Mouse (Mus musculus) cerebellum, postnatal 10 days (tissue): ENCODE measurements around the gene Tmcc2.
A peak's percentile ranks its signal among the peaks of the same experiment; 100 is the strongest.

Experiments used
- DNase-seq, 2 experiments: peaks; one replicate each; pipeline ENCODE4 v3.0.0; 2021; ENCODE audit warnings: mixed read lengths in 2 of 2

Gene Tmcc2

GRCm38 (mm10) chr1:132367692-132368506 is 23.2 kb downstream of the Tmcc2 start:
- peak; percentile 94 to 96 for DNase-seq

DNA sequence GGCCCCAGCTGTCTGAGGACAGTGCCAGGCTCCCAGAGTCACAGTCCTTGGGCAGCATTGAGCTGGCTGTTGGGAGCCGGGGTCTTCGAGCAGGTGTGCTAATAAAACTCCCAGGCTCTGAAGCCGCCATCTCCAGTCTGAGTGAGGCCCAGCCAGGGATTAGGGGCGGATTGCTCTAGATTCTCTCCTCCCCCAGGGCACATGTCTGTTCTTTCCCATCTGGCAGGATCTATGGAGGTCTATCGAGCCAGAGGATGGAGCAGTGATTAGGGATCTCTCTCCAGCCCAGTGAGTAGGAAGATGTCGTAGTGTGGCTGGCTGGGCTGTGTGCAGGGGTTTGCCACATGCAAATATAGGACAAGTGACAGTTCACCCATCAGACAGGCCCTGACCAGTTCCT is 24.1 kb downstream of the Tmcc2 start:
- DNase-seq: no peak

GRCm38 (mm10) chr1:132366235-132366634 is 24.8 kb downstream of the Tmcc2 start:
- DNase-seq: no peak

GRCm38 (mm10) chr1:132365645-132366044 is 25.4 kb downstream of the Tmcc2 start:
- no peak for DNase-seq

- peak; percentile 77 to 83 for DNase-seq
Measured at GRCm38 (mm10) chr1:132364896-132365557, 26.1 kb downstream of the Tmcc2 start.

GRCm38 (mm10) chr1:132364388-132364787 is 26.7 kb downstream of the Tmcc2 start:
- DNase-seq: no peak

GRCm38 (mm10) chr1:132361959-132362358 is 29.1 kb downstream of the Tmcc2 start:
- no peak for DNase-seq

DNA sequence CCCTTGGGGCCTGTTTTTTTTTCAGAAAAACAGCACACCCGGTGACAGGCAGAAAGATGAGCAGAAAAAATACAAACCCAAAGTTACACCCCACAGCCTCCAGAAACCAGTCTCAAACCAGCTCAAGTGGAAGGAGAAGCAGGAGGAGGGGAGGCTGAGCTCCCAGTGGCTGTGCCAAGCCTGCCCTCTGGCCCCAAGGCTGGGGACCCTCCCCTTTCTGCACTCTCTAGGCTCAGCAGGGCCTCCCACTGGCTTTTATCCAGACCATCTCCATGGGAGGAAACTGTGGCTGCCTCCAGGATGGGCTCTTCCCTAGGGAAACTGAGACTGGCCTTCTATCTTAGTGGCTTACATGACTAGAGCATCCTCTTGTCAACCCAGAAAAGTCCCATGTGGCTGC is 34.2 kb downstream of the Tmcc2 start:
- no peak for DNase-seq

DNA sequence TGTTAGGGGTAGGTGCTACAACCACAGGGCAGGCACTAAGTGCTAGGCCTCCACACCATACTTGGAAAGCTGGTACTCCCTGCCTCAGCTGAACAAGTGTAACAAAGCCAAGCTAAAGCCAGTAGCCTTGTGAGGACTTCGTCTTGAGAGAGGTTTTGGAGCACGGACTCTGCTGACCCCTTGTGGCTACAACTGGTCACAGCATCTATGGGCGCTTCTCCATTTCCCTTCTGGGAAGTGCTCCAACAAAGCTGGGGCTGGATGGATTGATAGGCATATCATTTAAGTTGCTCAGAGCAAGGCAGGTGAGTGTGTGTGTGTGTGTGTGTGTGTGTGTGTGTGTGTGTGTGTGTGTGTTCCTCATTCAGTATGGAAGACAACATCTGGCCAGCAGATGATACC is 35.2 kb downstream of the Tmcc2 start:
- peak; percentile 92 to 95 for DNase-seq

DNA sequence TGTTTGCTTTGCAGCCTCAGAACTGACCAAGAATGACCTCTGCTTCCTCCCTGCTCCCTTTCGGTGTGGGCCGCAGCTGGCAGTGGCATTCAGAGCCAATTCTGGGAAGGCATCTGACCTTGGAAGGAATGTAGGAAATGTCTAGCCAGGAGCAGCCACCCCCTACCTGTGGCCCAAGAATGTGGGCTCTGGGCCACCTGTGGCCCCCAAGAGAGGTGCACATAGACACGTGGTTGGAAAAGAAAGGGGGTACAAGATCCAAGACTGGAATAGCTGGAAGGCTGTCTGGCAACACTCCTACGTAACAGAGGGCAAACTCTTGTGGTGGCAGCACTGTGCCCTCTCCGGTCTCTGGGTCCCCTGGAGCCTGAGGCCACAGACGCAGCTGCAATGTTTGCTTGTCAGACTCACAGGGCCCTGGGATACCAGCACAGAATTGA is 35.9 kb downstream of the Tmcc2 start:
- DNase-seq: peak; percentile 49 to 58

DNA sequence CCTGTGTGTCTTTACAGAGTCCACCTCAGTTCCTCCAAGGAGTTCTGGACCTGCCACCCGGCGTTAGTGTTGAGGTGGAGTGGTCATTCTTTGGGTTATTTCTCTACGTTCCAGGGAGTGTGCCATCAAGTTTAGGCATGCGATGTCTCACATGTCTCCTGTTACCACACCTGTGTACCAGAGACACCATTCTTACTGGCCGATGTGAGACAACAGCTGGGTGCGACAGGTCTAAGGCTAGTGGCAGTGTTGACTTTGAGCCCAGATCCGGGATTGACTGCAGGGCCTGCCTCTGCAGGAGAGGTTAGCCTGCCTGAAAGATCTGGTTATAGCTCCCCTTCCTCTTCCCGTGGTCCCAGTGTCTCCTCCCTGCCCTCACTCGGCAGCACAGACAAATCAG is 36.8 kb downstream of the Tmcc2 start:
- no peak for DNase-seq

DNA sequence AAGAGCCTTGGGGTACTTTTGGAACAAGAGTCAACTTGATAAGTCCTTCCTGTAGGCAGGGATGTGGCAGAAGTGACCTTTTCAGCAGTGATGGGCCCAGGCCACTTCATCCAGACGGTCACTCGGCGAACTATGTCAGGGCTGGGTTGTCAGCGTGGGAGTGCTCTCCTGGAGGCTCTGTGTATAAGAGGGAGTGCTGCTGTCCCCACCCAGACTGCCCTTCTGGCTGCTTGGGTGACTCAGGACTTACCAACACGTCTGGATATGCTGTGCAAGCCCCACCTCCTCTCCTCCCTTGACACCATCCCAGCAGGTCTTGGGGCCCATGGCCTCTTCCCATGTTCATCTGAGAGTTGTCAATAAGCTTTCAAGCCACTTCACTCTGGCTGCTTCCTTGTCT is 37.7 kb downstream of the Tmcc2 start:
- no peak for DNase-seq

DNA sequence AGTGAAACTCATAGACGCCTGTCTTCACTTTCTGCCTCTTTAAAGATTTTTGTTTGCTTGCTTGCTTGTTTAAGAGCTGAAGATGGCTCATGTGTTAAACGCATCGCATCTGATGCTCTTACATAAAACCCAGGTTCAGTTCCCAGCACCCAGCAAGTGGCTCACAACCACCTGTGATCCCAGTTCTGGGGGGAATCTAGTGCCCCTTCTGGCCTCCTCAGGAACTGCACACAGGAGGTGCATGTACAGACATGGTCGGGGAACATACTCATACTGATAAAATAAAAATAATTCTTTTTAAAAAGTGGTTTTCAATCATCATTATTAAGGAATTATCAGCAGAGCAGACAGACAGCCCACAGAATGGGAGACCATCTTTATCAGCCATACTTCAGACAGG is 40.0 kb downstream of the Tmcc2 start:
- no peak for DNase-seq

- peak in 1 of 2 experiments; percentile 55 for DNase-seq
Measured at GRCm38 (mm10) chr1:132349601-132350000, 41.5 kb downstream of the Tmcc2 start.

- peak in 1 of 2 experiments; percentile 29 for DNase-seq
Measured at GRCm38 (mm10) chr1:132349049-132349448, 42.0 kb downstream of the Tmcc2 start.

GRCm38 (mm10) chr1:132348401-132348800 is 42.7 kb downstream of the Tmcc2 start:
- DNase-seq: no peak

GRCm38 (mm10) chr1:132346951-132347350 is 44.1 kb downstream of the Tmcc2 start:
- no peak for DNase-seq

DNA sequence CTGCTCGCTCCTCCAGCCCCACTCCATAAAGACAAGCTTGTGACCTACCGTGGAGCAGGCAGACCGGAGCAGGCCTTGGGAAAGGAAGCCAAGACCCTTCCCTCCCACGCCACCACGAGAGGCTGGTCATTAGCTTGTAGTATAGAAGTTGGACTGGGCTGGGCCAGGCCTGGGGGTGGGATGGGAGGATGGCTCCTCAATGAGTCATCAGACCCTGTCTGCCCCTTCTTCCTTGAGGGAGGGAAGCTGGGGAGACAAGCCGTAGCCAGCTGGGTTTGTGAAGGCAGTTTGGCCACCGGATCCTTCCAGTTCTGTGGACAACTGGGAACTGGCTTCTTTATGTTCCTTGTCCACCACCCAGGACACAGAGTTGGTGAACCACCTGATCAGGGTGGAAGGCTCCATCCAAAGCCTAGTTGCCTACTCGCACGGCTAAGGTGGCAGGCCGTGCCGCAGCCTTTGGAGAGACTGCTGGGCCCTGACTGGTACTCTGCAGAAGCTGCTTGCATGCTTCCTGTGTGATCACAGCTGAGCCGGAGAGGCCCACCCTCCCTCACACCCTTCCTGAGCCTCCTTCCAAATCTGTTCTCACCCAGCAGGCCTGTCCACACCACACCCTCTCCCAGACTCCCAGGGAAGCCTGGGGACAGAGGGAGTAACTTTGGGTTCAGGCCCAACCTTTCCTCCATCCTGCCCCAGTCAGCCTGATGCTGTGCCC is 44.8 kb downstream of the Tmcc2 start:
- no peak for DNase-seq

DNA sequence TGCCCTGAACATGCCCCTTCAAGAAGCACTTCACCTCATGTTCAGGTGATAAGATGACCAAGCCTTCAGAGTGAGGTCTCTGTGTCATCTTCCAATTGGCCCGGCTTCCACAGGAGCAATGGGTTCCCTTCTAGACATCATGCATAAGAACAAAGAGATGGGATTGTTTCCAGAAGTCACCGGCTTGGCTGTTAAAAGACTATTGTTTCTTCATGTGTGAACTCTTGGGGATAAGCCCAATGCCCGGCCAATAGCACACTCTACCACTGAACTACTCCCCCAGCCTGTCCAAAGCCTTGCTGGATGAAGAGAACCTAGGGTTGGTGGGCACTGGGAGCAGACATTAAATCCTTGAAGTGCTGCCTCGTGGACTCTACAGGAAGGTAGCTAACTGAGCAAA is 45.6 kb downstream of the Tmcc2 start:
- DNase-seq: no peak

- no peak for DNase-seq
Measured at GRCm38 (mm10) chr1:132343656-132344055, 47.4 kb downstream of the Tmcc2 start.

GRCm38 (mm10) chr1:132343191-132343590 is 47.9 kb downstream of the Tmcc2 start:
- no peak for DNase-seq

DNA sequence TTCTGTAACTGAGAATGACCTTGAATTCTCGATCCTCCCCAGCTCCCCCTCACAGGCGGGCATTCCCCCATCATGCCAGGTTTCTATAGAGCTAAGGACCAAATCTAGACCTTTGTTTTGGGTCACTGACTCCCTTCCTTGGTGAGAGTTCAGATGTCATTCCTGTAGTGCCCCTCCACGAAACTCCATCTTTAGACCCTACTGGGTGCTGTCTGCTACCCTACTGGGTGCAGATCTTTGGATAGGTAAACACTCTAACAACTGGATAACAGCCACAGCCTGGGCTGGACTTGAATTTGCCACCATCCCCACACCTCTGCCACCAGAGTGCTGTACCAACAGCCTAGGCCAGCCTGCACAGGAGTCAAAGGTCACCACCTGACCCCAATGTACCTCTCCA is 48.6 kb downstream of the Tmcc2 start:
- DNase-seq: no peak

DNA sequence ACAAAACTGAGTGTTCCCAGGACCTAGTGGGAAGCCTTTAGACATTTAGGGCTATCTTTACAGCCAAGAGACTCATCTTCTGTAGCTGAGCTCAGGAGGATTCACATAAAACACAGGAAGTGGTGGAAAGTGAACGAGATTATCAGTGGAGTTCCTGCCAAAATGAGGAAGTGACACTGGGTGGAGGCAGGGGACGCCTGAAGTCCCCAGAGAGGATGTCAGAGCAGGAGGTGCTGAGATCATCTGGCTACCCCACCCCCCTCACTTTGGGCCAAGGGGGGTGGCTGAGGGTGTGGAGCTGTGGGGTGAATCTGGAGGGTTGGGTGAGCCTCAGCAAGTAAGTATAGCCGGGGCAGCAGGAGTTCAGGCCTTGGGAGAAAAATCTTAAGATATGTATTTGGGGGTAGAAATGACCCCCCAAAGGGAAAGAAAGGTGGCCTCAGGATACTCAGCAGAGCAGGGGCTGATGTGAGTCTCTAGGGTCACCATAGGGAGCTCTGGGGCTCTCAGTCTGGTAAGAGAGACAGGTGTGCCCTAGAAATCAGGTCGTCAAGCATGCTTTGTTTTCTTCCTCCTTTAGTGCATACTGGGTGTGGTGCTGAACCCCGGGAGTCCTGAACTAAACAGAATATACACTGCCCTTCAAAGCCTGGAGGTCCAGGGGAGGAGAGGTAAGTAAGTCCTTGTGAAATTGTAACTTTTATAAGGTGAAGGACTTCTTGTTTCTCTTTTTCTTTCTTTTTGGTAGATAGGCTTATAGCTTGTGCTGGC is 49.2 kb downstream of the Tmcc2 start:
- no peak for DNase-seq
